Mouse (Mus musculus) yolk sac, embryonic 10.5 days (tissue): ENCODE measurements around the gene Gm47985.
"Not testable (repeated sequence)": the region's sequence is repeated elsewhere in the genome, so short reads cannot be mapped to it uniquely, and the experiment has no call there.

Source experiments
- DNase-seq: peaks from one replicate; pipeline ENCODE4 v3.0.0-alpha.2; 2017; ENCODE audit warnings: low spot score

Gm47985 gene

DNA sequence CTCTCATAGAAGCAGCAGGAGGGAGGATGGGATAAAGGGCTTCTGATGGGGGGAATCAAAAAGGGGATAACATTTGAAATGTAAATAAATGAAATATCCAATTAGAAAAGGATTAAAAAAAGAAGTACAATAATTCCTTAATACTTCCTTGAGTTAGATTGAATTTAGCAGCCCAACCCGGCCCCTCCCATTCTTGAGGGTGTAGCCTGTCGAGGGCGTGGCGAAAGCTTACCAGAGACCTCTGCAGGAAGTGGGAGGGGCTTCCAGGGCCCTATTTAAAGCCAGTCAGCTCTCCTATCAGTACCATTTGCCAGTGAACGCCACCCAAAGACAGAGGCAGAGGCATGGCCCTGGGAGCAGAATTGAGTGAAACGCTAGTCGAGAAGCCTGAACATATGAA lies at the start of gene Gm47985:
Gene Gm47985 (plus strand): TSS at position 272 of the 400 bp plus-strand sequence.
- not testable (repeated sequence) for DNase-seq

DNA sequence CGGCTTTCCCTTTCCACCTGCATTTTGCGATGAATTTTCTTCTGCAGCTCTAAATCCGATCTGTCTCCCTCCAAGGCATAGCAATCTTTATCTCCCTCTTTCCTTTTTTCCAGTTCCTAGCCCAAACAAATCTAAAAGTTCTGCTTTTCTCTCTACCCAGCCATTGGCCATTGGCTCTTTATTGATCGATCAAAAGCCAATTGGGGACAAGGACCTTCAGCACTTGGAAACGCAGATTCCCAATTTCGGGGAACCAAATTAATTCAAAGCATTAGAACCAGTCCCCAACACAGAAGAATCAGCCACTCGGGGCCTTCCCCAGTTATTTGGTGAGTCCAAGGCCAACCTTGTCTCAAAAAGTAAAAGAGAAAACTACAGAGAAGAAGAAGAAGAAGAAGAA lies 49.7 kb upstream of the Gm47985 start:
- no peak for DNase-seq

DNA sequence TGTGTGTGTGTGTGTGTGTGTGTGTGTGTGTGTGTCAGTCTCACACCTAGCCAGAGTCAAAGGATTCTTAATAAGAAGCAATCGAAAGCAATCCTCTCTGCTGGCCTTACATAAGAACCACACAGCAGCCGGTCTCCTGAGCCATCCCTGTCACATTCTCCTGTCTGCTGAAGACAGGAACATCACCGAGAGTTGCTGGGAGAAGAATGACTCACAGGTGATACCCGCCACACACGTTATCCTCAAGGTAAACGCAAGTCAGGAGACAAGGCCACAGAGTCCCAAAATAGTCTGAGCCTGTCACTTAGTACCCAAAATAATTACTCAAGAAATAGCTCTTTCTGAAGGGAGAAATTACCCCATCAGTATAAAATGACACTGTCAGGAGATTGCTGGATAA lies 43.9 kb upstream of the Gm47985 start:
- no peak for DNase-seq

DNA sequence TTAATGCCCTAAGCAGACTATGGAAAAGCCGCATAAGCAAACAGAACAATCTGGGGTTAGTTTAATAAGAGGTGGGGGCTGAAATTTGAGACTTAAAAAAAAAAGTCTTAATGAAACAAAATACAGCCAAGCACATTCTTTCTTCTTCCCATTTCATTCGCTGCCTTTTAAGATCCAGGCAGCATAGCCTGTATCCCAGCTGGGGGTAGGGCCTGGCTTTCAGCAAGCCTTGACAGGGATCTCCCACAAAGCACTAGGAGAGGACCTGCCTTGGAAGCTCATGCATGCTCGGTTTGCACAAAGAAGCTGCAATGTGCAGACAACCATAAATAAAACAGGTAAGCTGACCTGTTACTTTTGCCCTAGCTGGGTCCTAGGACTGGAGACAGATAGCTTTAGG lies 41.4 kb upstream of the Gm47985 start:
- no peak for DNase-seq

DNA sequence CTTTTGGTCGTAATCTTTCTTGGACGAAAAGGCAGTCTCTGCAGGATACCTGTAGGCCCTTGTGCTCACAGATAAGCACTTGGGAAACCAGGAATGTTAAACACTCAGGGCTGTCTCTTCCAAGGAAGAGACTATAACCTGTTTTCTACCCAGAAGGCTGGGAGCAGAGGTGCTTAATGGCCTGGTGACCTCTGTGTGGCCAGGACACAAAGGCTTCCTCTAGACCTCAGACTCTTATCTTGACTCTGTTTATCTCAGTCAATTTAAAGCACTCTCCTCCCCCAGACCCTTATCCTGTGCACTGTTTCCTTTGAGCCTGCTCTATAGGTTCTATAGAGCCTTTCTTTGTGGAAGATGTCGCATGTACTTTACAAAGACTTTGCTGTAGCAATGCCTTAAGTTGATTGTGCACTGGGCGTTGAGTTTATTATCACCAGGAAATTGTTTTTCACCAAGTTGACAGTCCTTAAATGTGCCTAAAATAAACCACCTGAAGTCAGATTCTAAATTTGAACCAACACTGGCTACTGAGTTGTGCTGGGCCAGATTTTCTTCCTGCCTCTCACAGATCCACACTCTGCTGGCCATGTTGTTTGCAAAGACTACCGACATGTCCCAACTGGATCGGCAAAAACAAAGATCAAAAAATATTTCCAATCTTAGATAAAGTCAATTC lies 37.7 kb upstream of the Gm47985 start:
- peak; percentile 72 for DNase-seq

DNA sequence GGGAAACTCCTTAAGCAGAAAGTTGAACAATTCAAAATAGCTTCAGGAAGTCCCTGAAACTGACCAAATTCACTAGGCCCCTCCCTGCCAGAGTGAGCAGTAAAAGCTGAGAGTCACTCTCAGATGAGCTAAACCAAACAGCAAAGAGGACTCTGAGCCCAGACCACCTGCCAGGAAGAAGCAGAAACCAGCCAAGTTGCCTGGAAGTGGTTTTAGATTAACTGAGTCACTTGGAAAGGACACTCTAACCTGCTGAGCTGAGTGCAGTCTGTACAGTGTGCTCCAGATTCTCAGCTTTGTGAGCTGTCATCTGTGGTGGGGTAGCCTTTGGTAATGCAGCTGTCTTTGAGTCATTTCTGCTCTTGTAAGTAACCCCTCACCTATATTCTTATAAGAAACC lies 34.5 kb upstream of the Gm47985 start:
- no peak for DNase-seq

DNA sequence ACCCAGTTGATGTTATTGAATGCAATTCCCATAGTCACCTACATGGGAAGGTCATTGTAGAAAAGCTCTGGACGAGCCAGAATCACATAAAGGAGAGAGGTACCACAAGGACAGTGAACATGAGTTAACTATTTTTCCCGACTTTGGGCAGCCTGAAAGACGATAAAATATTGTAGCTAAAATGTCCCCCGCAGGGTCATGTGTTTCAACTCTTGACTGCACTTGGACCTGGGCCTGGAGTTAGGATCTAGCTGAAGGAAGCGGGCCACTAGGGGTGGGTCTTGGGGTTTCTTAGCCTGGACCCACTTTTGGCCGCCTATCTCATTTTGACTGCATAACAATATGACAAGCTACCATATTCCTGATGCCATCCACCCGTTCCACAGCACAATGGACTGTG lies 32.1 kb upstream of the Gm47985 start:
- no peak for DNase-seq

DNA sequence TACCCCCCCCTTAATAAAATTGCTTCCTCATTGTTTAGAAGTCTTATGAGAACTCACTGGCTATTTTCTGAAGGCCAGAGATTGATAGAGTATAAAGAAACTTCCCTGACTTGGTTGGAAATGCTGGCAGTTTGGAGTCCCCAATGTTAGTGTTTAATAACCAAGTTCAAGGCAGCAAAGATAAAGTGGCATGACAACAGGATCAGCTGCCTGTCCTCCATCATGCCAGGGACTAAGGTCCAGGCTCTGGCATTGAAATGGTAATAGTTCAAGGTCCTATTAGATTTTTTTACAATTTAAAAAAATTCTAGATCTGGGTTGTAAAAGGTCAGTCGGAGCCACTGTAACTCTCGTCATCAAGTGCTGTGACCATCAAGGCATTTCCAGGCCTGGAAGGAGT lies 31.2 kb upstream of the Gm47985 start:
- no peak for DNase-seq

DNA sequence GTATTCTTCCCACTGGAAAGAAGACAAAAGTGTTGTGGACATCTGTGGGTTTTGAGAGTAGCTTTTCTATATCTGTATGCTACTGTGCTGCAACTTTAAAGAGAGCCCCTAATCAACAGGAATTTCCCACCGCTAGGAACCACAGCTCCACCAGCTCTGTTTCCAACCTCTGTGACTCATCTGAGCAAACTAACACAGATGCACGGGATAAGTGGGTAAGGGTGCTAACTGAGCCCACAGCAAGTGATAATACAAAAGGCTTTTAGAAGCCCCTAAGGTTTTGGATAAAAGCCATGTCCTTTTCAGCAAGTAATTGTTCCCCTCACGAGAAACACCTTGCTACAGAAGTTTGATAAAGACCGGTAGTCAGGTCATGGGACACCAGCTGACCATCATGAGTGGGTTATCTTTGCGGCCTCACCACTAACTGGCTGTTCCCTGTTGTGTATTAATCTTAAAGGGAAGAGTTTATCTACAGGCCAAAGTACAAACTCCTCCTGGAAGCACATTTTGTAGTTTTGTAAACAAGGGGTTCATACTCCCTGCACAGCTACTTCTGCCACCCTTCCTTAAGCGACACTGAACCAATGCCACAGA lies 29.2 kb upstream of the Gm47985 start:
- peak; percentile 79 for DNase-seq

DNA sequence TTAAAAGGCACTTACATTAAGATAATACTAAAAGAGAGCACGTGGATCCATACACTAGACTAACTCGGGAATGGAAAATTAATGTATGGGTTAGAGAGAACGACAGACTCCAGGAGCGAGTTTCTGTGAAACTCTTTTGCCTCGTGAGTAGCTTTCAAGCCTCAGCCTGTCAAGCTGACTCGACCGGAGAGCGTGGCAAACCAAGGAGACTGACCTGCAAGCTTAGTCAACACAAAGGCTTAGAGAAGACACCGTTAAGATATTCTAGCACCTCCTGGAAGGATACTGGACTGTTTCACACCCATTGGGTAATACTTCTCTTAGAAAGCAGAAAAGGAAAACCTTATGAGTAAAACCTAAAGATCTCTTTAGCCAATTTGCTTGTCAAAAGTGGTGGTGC lies 28.2 kb upstream of the Gm47985 start:
- DNase-seq, result not testable (repeated sequence)

DNA sequence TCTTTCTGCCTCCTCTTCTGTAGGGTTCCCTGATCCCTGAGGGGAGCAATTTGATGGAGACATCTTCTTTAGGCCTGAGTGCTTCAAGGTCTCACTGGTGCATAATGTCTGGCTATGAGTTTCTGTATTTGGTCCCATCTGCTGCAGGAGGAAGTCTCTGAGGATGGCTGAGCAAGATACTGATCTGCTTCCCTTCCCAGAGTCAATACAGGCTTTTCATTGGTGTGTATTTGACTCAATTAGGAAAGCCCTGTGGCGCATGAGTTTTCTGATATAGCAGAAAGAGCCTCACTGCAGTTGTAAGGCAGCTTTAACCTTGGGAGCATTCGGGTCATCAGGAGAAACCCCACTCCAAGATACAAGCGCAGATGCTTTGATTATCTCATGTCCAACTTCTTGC lies 26.2 kb upstream of the Gm47985 start:
- no peak for DNase-seq

DNA sequence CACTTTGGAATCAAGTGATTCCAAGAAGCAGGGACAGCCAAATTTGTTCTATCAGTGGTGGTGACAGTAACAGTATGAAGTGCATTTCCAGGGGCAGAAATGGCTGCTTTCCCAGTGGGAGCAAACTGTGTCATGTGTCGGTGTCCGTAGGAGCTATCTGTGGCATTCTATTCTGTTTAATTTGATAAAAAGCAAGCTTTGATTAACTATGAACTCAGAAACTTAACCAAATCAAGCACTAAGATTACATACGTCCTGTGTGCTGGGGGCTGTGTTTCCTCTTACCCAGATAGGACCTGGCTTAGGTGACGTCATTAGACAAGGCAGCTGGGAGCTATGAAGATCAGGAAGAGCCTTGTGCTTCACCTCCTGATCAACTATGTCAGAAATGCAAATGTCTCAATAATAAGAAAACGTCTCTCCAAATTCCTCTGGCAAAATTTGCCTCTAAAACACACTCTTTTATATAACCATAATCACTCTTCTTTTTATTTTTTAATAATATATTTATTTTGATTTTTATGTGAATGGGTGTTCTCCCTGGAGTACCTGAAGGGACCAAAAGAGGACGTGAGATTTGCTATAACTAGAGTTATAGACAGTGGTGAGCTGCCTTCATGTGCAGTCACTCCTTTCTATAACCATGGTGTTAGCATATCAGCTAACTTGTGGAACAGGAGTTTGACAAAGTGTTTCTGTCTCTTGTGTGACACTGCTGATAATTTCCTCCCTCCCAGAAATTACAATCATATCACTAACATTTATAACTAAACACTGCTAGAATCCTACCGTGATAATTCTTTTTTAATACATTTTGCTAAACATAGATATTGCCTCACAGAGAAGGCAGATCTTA lies 25.3 kb upstream of the Gm47985 start:
- no peak for DNase-seq

DNA sequence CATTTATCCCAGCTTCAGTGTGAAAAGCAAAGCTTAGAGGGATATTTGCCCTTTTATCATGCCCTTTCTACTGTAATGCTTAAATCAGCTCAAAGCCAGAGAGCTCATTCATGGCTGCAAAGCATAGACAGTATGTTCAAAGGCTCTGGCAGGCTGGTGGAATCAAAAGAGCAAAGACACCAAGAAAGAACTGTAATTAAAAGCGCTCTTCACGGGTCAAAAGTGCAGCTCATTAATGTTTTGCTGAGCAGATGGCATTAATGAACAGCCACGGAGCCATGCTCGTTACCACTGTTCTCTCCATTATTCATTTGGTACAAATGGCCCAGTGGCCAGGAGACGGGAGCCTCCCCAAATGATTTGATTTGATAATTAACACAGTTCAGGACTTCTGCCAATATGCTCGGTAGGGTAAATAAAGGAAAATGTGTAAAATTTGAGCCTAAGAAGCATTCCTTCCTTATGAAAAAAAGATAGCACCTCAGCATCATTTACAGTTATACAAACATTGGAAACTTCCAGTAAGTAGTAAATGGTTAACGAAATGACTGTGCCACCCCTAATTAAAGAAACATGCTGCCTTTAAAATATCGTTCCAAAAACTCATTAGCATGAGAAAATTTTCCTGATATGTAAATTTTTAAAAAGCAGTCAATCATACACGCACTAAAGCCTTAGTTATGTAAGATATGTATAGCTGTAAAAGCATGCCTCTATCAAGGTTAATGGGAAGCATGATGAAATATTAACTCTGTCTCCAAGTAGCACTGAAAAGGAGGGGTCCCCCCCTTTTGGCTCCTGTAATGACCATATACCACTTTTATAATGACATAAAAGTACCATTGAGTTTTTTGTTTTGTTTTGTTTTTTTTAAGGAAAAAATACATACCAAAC lies 24.1 kb upstream of the Gm47985 start:
- DNase-seq, result no peak

DNA sequence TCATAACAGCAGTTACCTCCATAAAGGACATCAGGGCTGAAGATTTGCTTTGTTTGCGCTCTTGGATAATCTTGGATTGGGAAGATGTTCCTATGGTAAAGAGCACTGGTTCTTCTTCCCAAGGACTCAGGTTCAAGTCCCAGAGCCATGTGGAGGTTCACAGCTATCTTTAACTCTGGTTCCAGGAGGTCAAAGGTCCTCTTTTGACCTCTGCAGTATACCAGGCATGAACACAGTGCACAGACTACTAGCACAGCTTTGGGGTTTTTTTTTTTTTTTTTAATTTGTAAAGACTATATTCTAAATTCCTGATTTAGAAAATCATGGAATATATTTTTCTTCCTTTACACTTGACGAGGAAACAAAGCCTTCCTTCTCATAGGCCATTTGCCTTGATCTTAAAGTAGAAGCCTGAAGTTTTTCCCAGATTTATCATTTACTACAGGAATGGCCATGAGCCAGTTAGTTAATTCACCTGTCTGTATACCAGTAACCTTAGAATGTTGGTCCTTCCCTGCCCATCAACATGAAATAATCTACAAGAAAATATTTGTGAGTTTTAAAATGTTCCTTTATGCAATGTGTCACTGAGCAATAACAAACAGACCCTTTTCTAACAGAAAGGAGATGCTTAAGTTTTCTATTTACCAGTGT lies 23.4 kb upstream of the Gm47985 start:
- no peak for DNase-seq

DNA sequence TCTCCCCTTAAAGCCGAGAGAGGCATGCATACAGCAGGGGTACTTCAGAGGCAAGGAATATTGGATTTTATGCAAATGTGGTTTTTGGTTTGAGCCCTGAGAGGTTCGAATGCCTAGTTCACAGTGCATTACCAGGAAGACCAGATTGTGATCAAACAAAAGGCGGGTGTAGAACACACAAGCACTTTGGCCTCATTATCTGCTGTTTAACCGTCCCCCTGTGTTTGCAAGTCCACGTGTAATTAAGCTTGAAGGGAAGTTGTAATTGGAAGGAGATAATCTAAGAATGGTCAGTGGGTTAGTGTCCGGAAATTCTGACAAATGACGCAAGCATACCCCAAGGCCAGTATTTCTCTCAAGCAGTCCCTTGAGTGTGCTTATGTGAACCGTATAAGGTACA lies 16.3 kb upstream of the Gm47985 start:
- peak; percentile 71 for DNase-seq

DNA sequence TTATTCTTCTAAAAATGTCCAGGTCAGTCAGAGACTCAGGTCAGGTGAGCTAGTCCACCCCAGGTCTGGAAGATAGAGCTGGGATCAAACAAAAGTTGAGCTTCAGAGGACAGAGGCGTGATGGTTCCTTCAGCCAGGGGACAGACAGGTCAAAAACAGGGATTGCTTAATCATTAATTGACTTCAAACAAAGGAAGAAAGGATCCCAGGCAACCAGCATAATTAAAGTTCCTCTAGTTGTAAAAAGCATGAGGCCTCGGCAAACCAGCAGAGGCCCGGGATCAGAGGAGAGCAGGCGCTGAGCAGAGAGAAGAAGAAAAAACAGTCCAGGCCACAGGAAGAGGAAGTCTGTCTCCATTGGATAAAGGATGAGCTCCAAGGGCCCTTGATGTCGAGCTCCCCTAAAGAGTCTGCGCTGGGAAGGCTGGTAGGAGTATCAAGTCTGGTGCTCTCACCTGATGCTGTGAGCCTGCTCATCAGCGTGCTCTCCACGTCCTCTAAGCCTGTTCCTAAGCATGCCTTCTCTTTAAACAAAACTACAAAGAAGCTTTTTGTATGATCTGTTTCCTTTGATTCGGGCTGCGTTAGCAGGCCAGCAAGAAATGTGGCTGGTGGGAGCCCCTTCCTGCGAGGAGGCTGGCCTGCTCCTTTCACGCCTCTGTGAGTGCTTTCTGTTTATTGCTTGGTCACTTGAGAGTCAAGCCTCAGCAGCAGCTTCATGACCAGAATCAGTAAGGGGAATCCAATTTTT lies 14.9 kb upstream of the Gm47985 start:
- peak; percentile 72 for DNase-seq

DNA sequence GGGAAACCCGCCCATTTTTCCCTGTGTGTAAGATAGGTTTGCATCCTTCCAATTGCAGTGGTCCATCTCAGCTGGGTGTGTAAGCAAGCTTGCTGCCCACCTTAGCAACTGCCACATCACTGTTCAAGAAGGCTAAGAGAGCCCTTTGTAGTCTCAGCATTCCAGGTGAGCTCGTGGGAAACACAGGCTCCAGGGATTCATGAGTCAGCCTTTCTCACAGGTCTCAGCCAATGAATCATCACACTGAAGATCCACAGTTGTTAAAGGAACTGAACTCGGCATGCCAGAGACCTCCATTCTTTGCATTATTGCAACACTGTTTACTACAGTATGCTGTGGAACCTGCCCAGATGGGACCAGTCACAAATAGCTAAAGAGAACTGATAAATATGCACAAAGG lies 13.7 kb upstream of the Gm47985 start:
- DNase-seq, result no peak

DNA sequence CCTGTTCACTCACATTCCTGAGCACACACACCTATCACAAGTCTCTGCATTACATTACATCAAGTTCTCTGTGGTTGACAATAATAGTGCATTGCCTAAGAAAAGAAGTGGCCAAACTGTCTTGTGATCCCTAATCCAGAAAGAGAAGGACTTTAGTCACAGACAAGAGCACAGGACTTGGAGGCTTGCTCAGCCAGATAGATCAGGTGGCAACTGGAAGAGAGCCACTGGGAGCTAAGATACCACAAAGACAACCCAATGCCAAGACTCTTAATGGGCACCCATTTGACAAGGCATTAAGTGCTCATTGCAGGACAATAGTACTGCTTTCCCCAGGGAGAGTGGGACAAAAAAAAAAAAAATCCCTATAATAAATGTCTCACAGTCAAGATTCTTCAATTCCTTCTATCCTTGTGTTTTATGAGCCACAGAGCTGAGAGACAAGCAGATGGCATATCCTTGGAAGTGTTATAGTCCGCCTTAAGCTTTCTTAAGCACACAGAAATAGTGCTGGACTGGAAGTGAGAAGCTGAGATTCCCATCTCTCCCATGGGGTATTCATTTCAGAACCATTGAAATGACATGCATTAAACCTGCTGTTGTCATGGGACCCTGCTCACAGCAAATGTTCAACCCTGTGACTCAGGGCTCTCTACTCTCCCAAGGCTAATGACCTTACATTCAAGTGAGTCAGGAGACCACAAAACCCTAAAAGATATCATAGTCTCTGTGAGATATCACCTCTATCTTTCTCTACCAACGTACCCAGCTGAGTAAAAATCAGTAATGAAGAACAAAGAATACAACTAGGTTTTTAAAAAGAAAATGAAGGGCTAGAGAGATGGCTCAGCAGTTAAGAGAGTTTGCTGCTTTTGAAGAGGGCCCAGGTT lies 10.5 kb upstream of the Gm47985 start:
- DNase-seq, result no peak

DNA sequence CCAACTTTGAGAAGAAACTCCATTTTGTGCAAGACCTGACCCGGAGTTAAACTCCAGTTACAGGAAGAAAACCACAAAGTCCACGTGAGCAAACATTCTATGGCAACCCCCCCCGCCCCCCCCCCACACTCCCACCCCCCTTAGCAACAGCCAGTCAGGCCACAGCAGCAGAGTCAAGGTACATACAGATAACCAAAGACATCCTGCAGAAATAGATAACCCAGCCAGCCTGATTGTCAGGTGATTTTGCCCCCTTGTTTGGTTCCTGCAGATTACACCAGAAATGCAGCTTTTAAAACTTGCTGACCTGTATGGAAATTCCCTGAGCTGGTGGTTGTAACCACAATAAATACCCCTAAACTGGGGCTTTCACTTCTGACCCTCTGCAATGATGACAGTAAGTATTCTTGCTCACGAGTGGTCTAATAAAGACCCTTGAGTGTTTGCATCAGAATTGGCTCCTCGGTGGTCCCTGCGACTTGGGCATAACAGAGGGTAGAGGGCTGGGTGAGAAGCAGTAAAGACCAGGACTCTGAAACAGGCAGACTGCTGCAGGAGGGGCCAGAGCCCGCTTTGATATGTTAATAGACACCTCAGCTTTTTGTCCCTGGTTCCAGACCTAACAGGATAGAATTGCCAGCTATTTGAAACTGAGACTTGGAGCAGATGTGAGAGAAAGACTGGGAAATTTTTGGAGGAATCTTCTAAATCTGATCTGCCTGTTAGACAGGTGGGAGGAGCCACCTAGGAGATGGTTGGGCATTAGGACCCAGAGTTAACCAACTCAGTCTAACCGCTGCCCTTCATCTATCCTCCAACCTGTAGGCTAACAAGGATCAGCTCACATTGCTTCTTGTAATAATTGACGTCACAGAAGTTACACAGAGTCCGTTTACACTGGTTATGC lies 5.1 kb upstream of the Gm47985 start:
- peak; percentile 89 for DNase-seq
